Mouse (Mus musculus): ENCODE results near the gene Suclg2.

DNA sequence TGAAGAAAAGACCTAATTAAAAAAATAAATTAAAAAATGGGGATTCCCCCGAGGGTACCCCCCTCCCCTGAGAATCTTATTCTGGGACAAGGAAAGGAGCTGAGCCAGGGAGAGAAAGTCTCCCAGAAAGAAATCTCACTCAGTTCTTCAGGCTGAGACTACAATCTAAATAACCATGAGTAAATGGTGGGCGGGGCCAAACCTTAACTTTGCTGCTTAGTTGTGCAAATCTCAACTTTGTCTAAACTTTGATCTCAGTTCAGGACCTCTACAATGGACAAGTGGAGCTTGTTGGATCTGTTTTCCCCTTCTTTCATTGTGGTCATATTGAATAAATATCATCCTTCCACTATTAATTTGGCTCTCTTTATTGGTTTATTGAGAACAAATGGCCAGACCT lies 272.4 kb downstream of the Suclg2 start:
- TF ChIP-seq CTCF (IDR thresholded peaks at IDR 0.05; ENCODE audit: insufficient read depth, low read length) (no peak), POLR2A (IDR thresholded peaks at IDR 0.05; ENCODE audit: borderline replicate concordance, extremely low read depth, low read depth, low read length) (no peak)
